Mouse (Mus musculus) megakaryocyte, embryonic 14.5 days (primary cell): ENCODE measurements at regions not wholly inside any gene's neighbourhood (a gene's known extent, or its start where the extent isn't known, plus 50 kb on each side); places are given as distances from the start of the nearest gene placed in this dataset.

Experiments used
- H3K27me3 ChIP-seq: replicated peaks from 2 replicates; pipeline ENCODE3; 2012; ENCODE audit warnings: inconsistent platforms
- H3K36me3 ChIP-seq: replicated peaks from 2 replicates; pipeline ENCODE3; 2012; ENCODE audit warnings: low read length, inconsistent platforms, mixed read lengths
- H3K4me1 ChIP-seq: 2 replicates; pipeline ENCODE4 v1.6.1; 2012; ENCODE audit warnings: inconsistent platforms
- H3K4me3 ChIP-seq: replicated peaks from 2 replicates; pipeline ENCODE3; 2012; ENCODE audit warnings: moderate library complexity, mild to moderate bottlenecking, inconsistent platforms
- H3K9me3 ChIP-seq: 2 replicates; pipeline ENCODE4 v1.6.1; 2012; ENCODE audit warnings: inconsistent platforms
- FLI1 ChIP-seq: IDR thresholded peaks from 2 replicates; pipeline ENCODE4 v1.6.1; 2012; ENCODE audit warnings: low read length, inconsistent platforms, mixed read lengths
- GATA1 ChIP-seq: IDR thresholded peaks from 3 replicates; pipeline ENCODE4 v1.6.1; 2012; ENCODE audit warnings: mixed read lengths, low read length, inconsistent platforms, borderline replicate concordance

- no peak for TF ChIP-seq GATA1
- no peak for TF ChIP-seq FLI1
These were observed 385.7 kb upstream of the Pkdcc start for GRCm38 (mm10) chr17:82829415-82829814.

DNA sequence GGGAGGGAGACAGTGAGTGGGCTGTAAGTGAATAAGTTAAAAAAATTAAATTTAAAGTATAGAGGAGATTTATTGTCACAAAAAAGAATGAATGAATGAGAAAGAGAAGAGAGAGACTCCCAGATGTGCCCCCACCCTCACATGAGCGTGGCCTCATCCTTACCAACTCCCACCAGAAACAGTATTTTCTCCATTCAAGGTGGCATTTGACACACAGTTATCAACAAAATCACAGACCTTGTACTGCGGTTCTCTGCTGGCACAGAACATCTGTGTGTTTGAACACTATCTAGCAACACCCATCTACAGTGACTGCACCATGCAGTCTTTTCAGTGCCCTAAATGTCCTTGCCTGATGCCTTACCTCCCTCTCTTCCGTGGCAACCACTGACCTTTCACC is 380.9 kb upstream of the Pkdcc start:
- Histone ChIP-seq H3K4me1 (no peaks in the 10 kb centered on the region), H3K36me3 (no peaks in the 10 kb centered on the region), H3K9me3 (0 out of 2 replicates have a peak, but pooled peaks cover 2% of the 10 kb centered on the region), H3K4me3 (no peak overlapping the region), H3K27me3 (no peaks in the 10 kb centered on the region)
- TF ChIP-seq GATA1 (no peak), FLI1 (no peak)

More at GRCm38 (mm10) chr17:82829415-82829814, 385.7 kb upstream of the Pkdcc start:
- H3K27me3 ChIP-seq, result no peaks in the 10 kb centered on the region
- H3K36me3 ChIP-seq, result no peaks in the 10 kb centered on the region
- H3K4me1 ChIP-seq, result no peaks in the 10 kb centered on the region
- H3K9me3 ChIP-seq, result peaks cover 4% of the 10 kb centered on the region; the same call in 1 of the 2 replicates
- H3K4me3 ChIP-seq, result no peak overlapping the region

DNA sequence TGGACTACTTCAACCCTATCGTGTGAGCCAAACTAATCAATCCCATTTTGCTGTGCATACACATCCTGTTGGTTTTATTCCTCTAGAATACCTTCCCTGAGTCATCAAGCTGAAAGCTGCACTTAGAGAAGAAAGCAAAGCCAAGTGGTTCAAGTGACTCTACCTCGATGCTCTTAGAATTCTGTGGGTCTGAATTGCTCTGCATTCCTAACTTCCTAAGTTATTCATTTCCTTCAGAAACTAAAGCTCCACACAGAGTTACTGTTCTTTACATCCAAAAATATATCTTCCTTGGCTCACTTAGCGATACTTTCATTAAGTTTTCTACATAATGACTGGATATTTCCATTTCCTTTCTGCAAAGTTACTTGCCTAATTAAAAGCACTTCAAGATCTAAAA is 379.0 kb upstream of the Pkdcc start:
- TF ChIP-seq FLI1, result no peak
- no peak for TF ChIP-seq GATA1
- Histone ChIP-seq H3K4me3 (no peak overlapping the region), H3K4me1 (no peaks in the 10 kb centered on the region), H3K36me3 (no peaks in the 10 kb centered on the region), H3K27me3 (no peaks in the 10 kb centered on the region), H3K9me3 (peaks cover 2% of the 10 kb centered on the region; the same call in 1 of the 2 replicates)

DNA sequence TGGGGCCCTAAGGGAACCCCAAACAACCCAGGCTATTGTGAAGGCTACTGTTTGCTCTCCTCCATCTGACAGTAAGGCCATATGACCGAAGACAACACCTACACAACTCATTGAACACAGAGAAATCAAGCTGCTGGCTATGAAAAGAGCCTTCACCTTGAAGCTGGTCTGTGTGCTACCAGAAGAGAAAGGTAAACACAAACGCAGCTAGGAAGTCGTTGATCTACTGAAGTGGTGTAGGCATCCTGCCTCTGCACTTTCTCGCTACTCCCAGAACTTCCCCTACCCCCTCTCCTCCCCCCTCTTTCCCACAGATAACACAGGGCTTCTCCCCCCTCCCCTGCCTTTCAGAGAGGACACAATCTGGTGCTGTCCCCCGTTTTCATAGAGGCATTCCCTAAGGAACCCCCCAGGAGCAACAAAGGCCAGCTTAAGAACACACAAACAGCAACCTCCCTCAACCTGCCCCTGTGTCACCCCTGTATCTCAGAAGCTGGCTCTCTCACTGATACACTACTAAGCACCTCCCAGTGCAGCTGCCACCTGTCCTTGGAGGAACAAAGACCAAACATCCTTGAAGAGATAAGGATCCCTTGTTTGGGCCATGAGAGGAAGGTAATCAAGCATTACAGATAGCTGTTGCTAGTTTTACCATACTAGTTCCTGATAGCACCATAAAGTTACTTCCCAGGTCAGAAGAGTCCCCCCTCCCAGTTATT is 368.2 kb upstream of the Pkdcc start:
- Histone ChIP-seq H3K4me3 (no peak overlapping the region), H3K9me3 (peaks cover 28% of the 10 kb centered on the region), H3K27me3 (no peaks in the 10 kb centered on the region), H3K4me1 (no peaks in the 10 kb centered on the region), H3K36me3 (no peaks in the 10 kb centered on the region)
- TF ChIP-seq GATA1, result no peak
- TF ChIP-seq FLI1, result no peak

DNA sequence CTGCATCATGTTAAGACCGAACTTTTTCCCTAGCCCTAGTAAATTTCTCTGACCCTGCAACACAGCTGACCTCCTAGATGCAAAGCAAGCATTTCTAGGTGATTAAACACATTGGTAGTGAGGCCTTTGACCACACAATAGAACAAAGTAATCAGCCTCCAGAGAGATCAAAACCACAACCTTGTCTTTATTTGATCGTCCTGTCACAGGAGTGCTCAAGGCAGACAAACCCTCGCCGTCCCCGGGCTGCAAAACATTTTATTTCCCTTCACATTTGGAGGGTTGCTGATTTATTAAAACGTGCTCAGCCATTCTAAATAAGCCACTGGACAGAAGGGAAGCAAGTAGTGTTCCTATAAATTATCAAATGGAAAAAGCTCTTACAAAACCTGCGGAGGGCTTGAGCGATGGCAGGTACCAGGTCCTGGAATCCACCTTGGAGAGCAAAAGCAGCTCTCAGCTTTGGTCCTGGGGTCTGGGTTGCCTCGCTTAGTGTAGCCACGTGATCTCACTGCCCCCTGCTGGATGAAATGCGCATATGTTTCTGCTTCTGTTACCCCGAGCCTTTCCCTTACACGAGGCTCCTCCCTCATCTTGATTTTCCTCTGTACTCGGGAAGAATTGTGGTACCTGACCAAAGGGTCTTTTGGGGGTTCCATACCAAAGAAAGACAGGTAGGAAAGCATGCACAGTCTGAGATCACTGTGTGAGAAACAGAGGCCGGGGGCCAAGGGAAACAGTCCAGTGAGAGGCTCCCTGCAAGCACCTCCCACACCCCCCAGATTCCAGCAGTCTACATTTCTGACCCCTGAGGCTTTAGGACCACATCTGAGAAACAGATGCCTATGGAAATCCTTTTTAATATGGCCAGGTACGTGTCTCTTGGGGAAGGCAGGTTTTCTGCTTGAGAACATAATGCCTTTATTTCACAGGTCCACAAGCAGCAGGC is 357.6 kb upstream of the Pkdcc start:
- no peak for TF ChIP-seq GATA1
- no peak for TF ChIP-seq FLI1
- no peaks in the 10 kb centered on the region for H3K36me3 ChIP-seq
- peaks cover 16% of the 10 kb centered on the region for H3K9me3 ChIP-seq
- H3K4me3 ChIP-seq, result no peak overlapping the region
- no peaks in the 10 kb centered on the region for H3K27me3 ChIP-seq
- H3K4me1 ChIP-seq, result no peaks in the 10 kb centered on the region

DNA sequence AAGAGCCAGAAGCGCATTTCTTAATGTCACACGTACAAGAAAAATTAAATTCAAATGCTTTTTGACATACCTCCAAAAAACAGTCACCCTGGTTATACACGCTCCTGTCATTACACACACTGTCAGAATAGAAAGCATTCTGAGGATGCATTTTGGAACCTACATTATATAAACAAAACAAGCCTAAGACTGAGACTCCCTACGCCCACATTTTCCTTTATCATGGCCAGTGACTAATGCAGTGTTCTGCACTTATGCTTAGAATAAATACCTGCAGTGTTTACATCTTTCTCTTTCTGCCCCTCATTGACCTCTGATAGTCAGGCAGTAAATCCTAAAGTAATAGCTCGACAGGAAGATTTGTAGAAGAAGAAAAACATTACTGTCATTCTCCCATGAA is 354.7 kb upstream of the Pkdcc start:
- TF ChIP-seq FLI1 (no peak), GATA1 (no peak)
- H3K27me3 ChIP-seq, result no peaks in the 10 kb centered on the region
- H3K9me3 ChIP-seq, result 0 out of 2 replicates have a peak, but pooled peaks cover 2% of the 10 kb centered on the region
- H3K4me1 ChIP-seq, result no peaks in the 10 kb centered on the region
- H3K36me3 ChIP-seq, result no peaks in the 10 kb centered on the region
- H3K4me3 ChIP-seq, result no peak overlapping the region

GRCm38 (mm10) chr17:82860966-82861365 is 354.1 kb upstream of the Pkdcc start:
- no peak overlapping the region for H3K4me3 ChIP-seq
- H3K4me1 ChIP-seq, result no peaks in the 10 kb centered on the region
- H3K27me3 ChIP-seq, result no peaks in the 10 kb centered on the region
- H3K36me3 ChIP-seq, result no peaks in the 10 kb centered on the region
- no peak for TF ChIP-seq GATA1
- H3K9me3 ChIP-seq, result no peaks in the 10 kb centered on the region

GRCm38 (mm10) chr17:82877131-82877530 is 338.0 kb upstream of the Pkdcc start:
- Histone ChIP-seq H3K36me3 (no peaks in the 10 kb centered on the region), H3K4me3 (no peak overlapping the region), H3K27me3 (no peaks in the 10 kb centered on the region), H3K9me3 (peaks cover 10% of the 10 kb centered on the region; the same call in 1 of the 2 replicates), H3K4me1 (no peaks in the 10 kb centered on the region)
- no peak for TF ChIP-seq FLI1
- TF ChIP-seq GATA1, result no peak

GRCm38 (mm10) chr17:82900602-82901001 is 314.5 kb upstream of the Pkdcc start:
- TF ChIP-seq FLI1, result no peak
- TF ChIP-seq GATA1, result no peak

More at GRCm38 (mm10) chr17:82900602-82901001, 314.5 kb upstream of the Pkdcc start:
- Histone ChIP-seq H3K4me3 (no peak overlapping the region), H3K9me3 (no peaks in the 10 kb centered on the region), H3K4me1 (no peaks in the 10 kb centered on the region), H3K27me3 (no peaks in the 10 kb centered on the region), H3K36me3 (no peaks in the 10 kb centered on the region)
